Mouse (Mus musculus) CH12.LX (cell line): ENCODE data around the gene Olfr1040. TPM values are rescaled to one million over a fixed set of nuclear protein-coding genes. Genes with fewer than 3 reads are reported as not detected.

Source experiments
- DNase-seq: peaks from one replicate; pipeline ENCODE4 v3.0.0-alpha.2; 2013; ENCODE audit errors: extremely low read depth
- H3K27ac ChIP-seq: 2 replicates; pipeline ENCODE4 v1.5.1; 2012; ENCODE audit warnings: low read depth, mild to moderate bottlenecking, control low read depth, moderate library complexity; ENCODE audit not compliant: insufficient read depth
- H3K27me3 ChIP-seq: replicated peaks from 2 replicates; pipeline ENCODE3; 2012; ENCODE audit warnings: inconsistent platforms
- H3K36me3 ChIP-seq, 2 experiments: replicated peaks in 1 of 2; 2 replicates each; pipeline versions ENCODE3 to v1.6.1; 2012; ENCODE audit warnings: inconsistent platforms in 1 of 2, low read length in 1 of 2, mild to moderate bottlenecking in 1 of 2, mixed read lengths in 1 of 2, moderate library complexity in 1 of 2; ENCODE audit not compliant: control insufficient read depth in 1 of 2, insufficient read depth in 1 of 2
- H3K4me1 ChIP-seq, 2 experiments: 2 replicates each; pipeline ENCODE4 v1.6.1; 2012; ENCODE audit warnings: inconsistent platforms in 1 of 2, moderate library complexity in 1 of 2; ENCODE audit not compliant: insufficient read depth in 2 of 2, control insufficient read depth in 1 of 2
- H3K4me2 ChIP-seq: 2 replicates; pipeline ENCODE4 v1.6.1; 2012; ENCODE audit warnings: low read depth, mild to moderate bottlenecking, control low read depth; ENCODE audit not compliant: poor library complexity, insufficient read depth, severe bottlenecking
- H3K4me3 ChIP-seq, 3 experiments: fragments of 150-350 bp in 1 of 3; sonication (generic) in 1 of 3; replicated peaks in 1 of 3; 2 replicates each; pipeline versions ENCODE3 to v1.5.1; 2011 to 2012; ENCODE audit warnings: low read depth in 2 of 3, low read length in 2 of 3, mild to moderate bottlenecking in 2 of 3, moderate library complexity in 2 of 3, control low read depth in 1 of 3, improper control_type of control experiment in 1 of 3, inconsistent platforms in 1 of 3, mixed read lengths in 1 of 3; ENCODE audit not compliant: poor library complexity in 1 of 3
- H3K79me2 ChIP-seq: replicated peaks from 2 replicates; pipeline ENCODE4 v1.6.1; 2012; ENCODE audit warnings: mild to moderate bottlenecking, moderate library complexity; ENCODE audit not compliant: control insufficient read depth, poor library complexity, insufficient read depth, severe bottlenecking; ENCODE audit errors: extremely low read depth
- H3K9ac ChIP-seq: 2 replicates; pipeline ENCODE4 v1.6.1; 2012; ENCODE audit warnings: low read depth, mild to moderate bottlenecking, control low read depth, moderate library complexity; ENCODE audit not compliant: insufficient read depth
- H3K9me3 ChIP-seq: replicated peaks from 2 replicates; pipeline ENCODE3; 2012; ENCODE audit warnings: low read length, inconsistent platforms, mixed read lengths
- BHLHE40 ChIP-seq: IDR thresholded peaks from 2 replicates; pipeline ENCODE4 v1.6.1; 2011; ENCODE audit warnings: mild to moderate bottlenecking, low read depth, low read length, improper control_type of control experiment
- CHD1 ChIP-seq: IDR thresholded peaks from 2 replicates; pipeline ENCODE4 v1.6.1; 2012; ENCODE audit warnings: low read depth, low read length, improper control_type of control experiment, inconsistent platforms
- E2F4 ChIP-seq: IDR thresholded peaks from 2 replicates; pipeline ENCODE4 v1.6.1; 2011; ENCODE audit warnings: low read depth, low read length, improper control_type of control experiment; ENCODE audit not compliant: insufficient replicate concordance
- ELF1 ChIP-seq: IDR thresholded peaks from 2 replicates; pipeline ENCODE4 v1.6.1; 2014; ENCODE audit warnings: low read depth, mild to moderate bottlenecking, inconsistent platforms, low read length, improper control_type of control experiment
- EP300 ChIP-seq: IDR thresholded peaks from 2 replicates; pipeline ENCODE4 v1.6.1; 2011; ENCODE audit warnings: low read length, improper control_type of control experiment
- ETS1 ChIP-seq: conservative IDR thresholded peaks from 2 replicates; pipeline ENCODE4 v1.6.1; 2012; ENCODE audit warnings: low read depth, mild to moderate bottlenecking, inconsistent platforms, low read length, improper control_type of control experiment, moderate library complexity
- GABPA ChIP-seq: IDR thresholded peaks from 2 replicates; pipeline ENCODE4 v1.6.1; 2012; ENCODE audit warnings: low read depth, low read length, improper control_type of control experiment, inconsistent platforms; ENCODE audit not compliant: insufficient replicate concordance
- HCFC1 ChIP-seq: IDR thresholded peaks from 2 replicates; pipeline ENCODE4 v1.6.1; 2012; ENCODE audit warnings: low read depth, mild to moderate bottlenecking, inconsistent platforms, low read length, improper control_type of control experiment
- IRF4 ChIP-seq: IDR thresholded peaks from 2 replicates; pipeline ENCODE4 v1.6.1; 2014; ENCODE audit warnings: low read depth, mild to moderate bottlenecking, inconsistent platforms, low read length, improper control_type of control experiment
- JUN ChIP-seq: IDR thresholded peaks from 2 replicates; pipeline ENCODE4 v1.6.1; 2011; ENCODE audit warnings: low read depth, mild to moderate bottlenecking, low read length, improper control_type of control experiment, moderate library complexity; ENCODE audit not compliant: insufficient read depth
- JUND ChIP-seq: conservative IDR thresholded peaks from 2 replicates; pipeline ENCODE4 v1.6.1; 2011; ENCODE audit warnings: low read depth, low read length, improper control_type of control experiment
- MAZ ChIP-seq: IDR thresholded peaks from 2 replicates; pipeline ENCODE4 v1.6.1; 2012; ENCODE audit warnings: low read depth, mild to moderate bottlenecking, inconsistent platforms, low read length, improper control_type of control experiment, moderate library complexity
- MEF2A ChIP-seq: IDR thresholded peaks from 2 replicates; pipeline ENCODE4 v1.6.1; 2014; ENCODE audit warnings: low read depth, mild to moderate bottlenecking, inconsistent platforms, low read length, improper control_type of control experiment, borderline replicate concordance
- MXI1 ChIP-seq: IDR thresholded peaks from 2 replicates; pipeline ENCODE4 v1.6.1; 2011; ENCODE audit warnings: mild to moderate bottlenecking, low read depth, low read length, improper control_type of control experiment
- POLR2A ChIP-seq: IDR thresholded peaks from 2 replicates; pipeline ENCODE4 v1.6.1; 2011; ENCODE audit warnings: low read depth, mild to moderate bottlenecking, improper control_type of control experiment, low read length
- RAD21 ChIP-seq: IDR thresholded peaks from 2 replicates; pipeline ENCODE4 v1.6.1; 2011; ENCODE audit warnings: low read depth, mild to moderate bottlenecking, low read length, improper control_type of control experiment, moderate library complexity
- RCOR1 ChIP-seq: conservative IDR thresholded peaks from 2 replicates; pipeline ENCODE4 v1.6.1; 2012; ENCODE audit warnings: low read depth, mild to moderate bottlenecking, inconsistent platforms, low read length, improper control_type of control experiment
- SIN3A ChIP-seq: IDR thresholded peaks from 2 replicates; pipeline ENCODE4 v1.6.1; 2012; ENCODE audit warnings: low read length, improper control_type of control experiment, inconsistent platforms
- USF1 ChIP-seq: IDR thresholded peaks from 2 replicates; pipeline ENCODE4 v1.6.1; 2014; ENCODE audit warnings: low read depth, mild to moderate bottlenecking, inconsistent platforms, low read length, improper control_type of control experiment
- ZNF384 ChIP-seq: IDR thresholded peaks from 2 replicates; pipeline ENCODE4 v1.6.1; 2012; ENCODE audit warnings: low read depth, low read length, improper control_type of control experiment, inconsistent platforms
- dilution Hi-C: fragments of 300-500 bp; cut with MboI; formaldehyde crosslinking; loops from 2 replicates; pipeline ENCODE4 v1.14.3; 2020; ENCODE audit warnings: low sequenced_read_pairs; ENCODE audit not compliant: extremely low pct_unique_long_range_greater_than_20kb, extremely low pct_ligation_motif_present
- in situ Hi-C: fragments of 300-500 bp; cut with MboI; formaldehyde crosslinking; loops from 3 replicates; pipeline ENCODE4 v1.14.3; 2019; ENCODE audit warnings: low sequenced_read_pairs, low pct_ligation_motif_present, low pct_unique_long_range_greater_than_20kb, mixed read lengths
- polyA plus RNA-seq: library from polyadenylated mRNA; unstranded; fragments of >175 nt; gene quantifications from 2 replicates; pipeline ENCODE4 v1.2.1, GENCODE M21; 2012; ENCODE audit warnings: low read depth; ENCODE audit not compliant: insufficient read length
- total RNA-seq, 2 experiments: library from RNA; depleted of rRNA; stranded (reverse); fragments of 300-350 nt in 1 of 2; fragments of >200 nt in 1 of 2; gene quantifications; 2 replicates each; pipeline ENCODE4 v1.2.3; 2012 to 2014

Olfr1040 gene
- total and polyA plus RNA-seq, 3 experiments = not detected

GRCm38 (mm10) chr2:86167422-86167821 is 20.9 kb upstream of the Olfr1040 start, which contains the start of gene Olfr1043:
Olfr1043 (minus strand) TSS chr2:86167522.
- no peaks in the 10 kb centered on the region for H3K27me3 ChIP-seq
- H3K27ac ChIP-seq = no peak within 1 kb of the TSS
- no peaks in the 10 kb centered on the region for H3K79me2 ChIP-seq
- DNase-seq = no peak
- no peak within 1 kb of the TSS for H3K4me3 ChIP-seq
- no peak within 1 kb of the TSS for H3K4me2 ChIP-seq
- no peak for TF ChIP-seq ZNF384
- TF ChIP-seq HCFC1 = no peak
- no peak for TF ChIP-seq GABPA
- TF ChIP-seq MXI1 = no peak
- no peak for TF ChIP-seq USF1
- no peak for TF ChIP-seq MAZ
- TF ChIP-seq BHLHE40 = no peak
- no peak for TF ChIP-seq MEF2A
- no peak for TF ChIP-seq IRF4
- no peak for TF ChIP-seq RAD21
- no peak for TF ChIP-seq ELF1
- no peak for TF ChIP-seq SIN3A
- no peak for TF ChIP-seq CHD1
- no peak for TF ChIP-seq E2F4
- no peak for TF ChIP-seq EP300
- TF ChIP-seq ETS1 = no peak
- TF ChIP-seq JUN = no peak
- no peak for TF ChIP-seq RCOR1
- no peak for TF ChIP-seq POLR2A
- TF ChIP-seq JUND = no peak
- TF ChIP-seq, all 38 proteins: peak for 0
- dilution Hi-C loops (no loop called here), in situ Hi-C loops (no loop called here)
- H3K9ac ChIP-seq = no peak within 1 kb of the TSS
- no peaks in the 10 kb centered on the region for H3K36me3 ChIP-seq
- H3K4me1 ChIP-seq = no peaks in the 10 kb centered on the region
- H3K9me3 ChIP-seq = peaks cover 15% of the 10 kb centered on the region

- no peaks in the 10 kb centered on the region for H3K4me1 ChIP-seq
- H3K79me2 ChIP-seq = no peaks in the 10 kb centered on the region
- no peaks in the 10 kb centered on the region for H3K36me3 ChIP-seq
- no peak for TF ChIP-seq JUND
- no peak for TF ChIP-seq MXI1
- TF ChIP-seq ZNF384 = no peak
- TF ChIP-seq BHLHE40 = no peak
- no peak within 1 kb of the TSS for H3K9ac ChIP-seq
- H3K27me3 ChIP-seq = no peaks in the 10 kb centered on the region
- H3K4me2 ChIP-seq = no peak within 1 kb of the TSS
- H3K4me3 ChIP-seq = no peak within 1 kb of the TSS
- dilution Hi-C loops (no loop called here), in situ Hi-C loops (no loop called here)
- peaks cover 23% of the 10 kb centered on the region for H3K9me3 ChIP-seq
- H3K27ac ChIP-seq = no peak within 1 kb of the TSS
- no peak for DNase-seq
Measured at GRCm38 (mm10) chr2:86161738-86162137, 15.2 kb upstream of the Olfr1040 start, which contains the start of gene Olfr1042. Olfr1042 (minus strand) TSS chr2:86161838.
